Mouse (Mus musculus): ENCODE measurements around the gene Arhgef38. TPM values are rescaled to one million over a fixed set of nuclear protein-coding genes. Genes with fewer than 3 reads are reported as not detected.

The Arhgef38 gene
- total RNA-seq (2014; rRNA removed) = 2.0 TPM in 1 of 2 replicates, not detected in the other
- polyA plus RNA-seq (2015; fragmentation: Nextera tagmentation; extraction: Ambion mirVana) = 0.05 and 0.08 TPM in 2 replicates

DNA sequence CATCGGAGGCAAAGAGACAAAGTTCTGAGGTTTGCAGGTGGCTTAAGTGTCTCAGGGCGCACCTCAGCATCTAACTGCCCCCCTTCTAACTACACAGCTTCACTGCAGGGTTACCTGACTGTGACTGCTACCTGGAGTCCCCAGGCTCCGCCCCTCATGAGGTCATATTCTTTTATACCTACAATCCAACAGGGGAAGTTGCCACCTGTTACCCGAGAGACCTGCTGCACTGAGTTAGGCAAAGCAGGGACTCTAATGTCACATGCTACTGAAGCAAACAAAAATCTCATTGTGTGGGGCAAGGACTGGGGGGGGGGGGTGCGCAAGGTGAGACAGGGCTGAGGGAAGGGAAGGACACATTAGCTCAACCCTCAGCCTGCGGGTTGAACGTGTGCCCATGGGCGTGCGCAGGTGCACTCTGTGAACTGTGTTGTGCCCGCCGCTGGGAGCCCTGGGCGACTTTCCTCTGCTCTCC is at the start of gene Arhgef38:
Arhgef38 (minus strand) TSS at position 129 of the 475 bp plus-strand sequence.
- H3K9me3 ChIP-seq (ENCODE audit: low read length) = no peaks in the 10 kb centered on the region
- no peak for DNase-seq (ENCODE audit: low spot score)
- H3K36me3 ChIP-seq (ENCODE audit: insufficient read depth, low read length) = no peaks in the 10 kb centered on the region
- H3K4me3 ChIP-seq (ENCODE audit: low read length) = no peak within 1 kb of the TSS
- H3K4me1 ChIP-seq (ENCODE audit: insufficient read depth, low read length) = no peaks in the 10 kb centered on the region
- no peak within 1 kb of the TSS for H3K4me2 ChIP-seq (ENCODE audit: low read depth, low read length)
- H3K27ac ChIP-seq = no peak within 1 kb of the TSS
- 57% methylated on average over 11 of the region's 12 CpGs for WGBS
- 0 out of 2 replicates have a peak, but pooled peaks have one; percentile 38 for ATAC-seq
- no peak within 1 kb of the TSS for H3K9ac ChIP-seq (replicated peaks; ENCODE audit: low read length)
- no peaks in the 10 kb centered on the region for H3K27me3 ChIP-seq (ENCODE audit: insufficient read depth, low read length)
- no peak for TF ChIP-seq CTCF (IDR thresholded peaks at IDR 0.05; ENCODE audit: low read depth)

DNA sequence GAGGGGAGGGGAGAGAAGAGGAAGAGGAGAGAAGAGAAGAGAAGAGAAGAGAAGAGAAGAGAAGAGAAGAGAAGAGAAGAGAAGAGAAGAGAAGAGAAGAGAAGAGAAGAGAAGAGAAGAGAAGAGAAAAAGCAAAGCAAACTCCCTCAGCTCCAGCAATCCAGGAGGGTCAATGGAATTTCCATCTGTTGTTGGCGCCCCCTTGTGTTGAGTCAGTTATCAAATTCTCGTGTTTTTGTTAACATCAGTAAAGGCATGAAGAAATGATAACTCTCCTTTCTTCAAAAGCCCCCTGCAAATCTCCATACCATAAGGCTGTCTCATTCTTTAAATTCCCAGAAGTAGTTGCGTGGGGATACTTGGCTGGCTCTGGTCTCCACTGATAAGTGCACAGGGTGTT is 37.1 kb upstream of the Arhgef38 start:
- ATAC-seq (no peak), DNase-seq (ENCODE audit: low spot score) (peak; percentile 76)
- H3K27ac ChIP-seq = no peak overlapping the region
- H3K27me3 ChIP-seq (ENCODE audit: insufficient read depth, low read length) = no peaks in the 10 kb centered on the region
- no peaks in the 10 kb centered on the region for H3K9me3 ChIP-seq (ENCODE audit: low read length)
- no peaks in the 10 kb centered on the region for H3K36me3 ChIP-seq (ENCODE audit: insufficient read depth, low read length)
- 12% methylated on average over 3 of the region's 3 CpGs for whole genome bisulfite sequencing
- H3K4me3 ChIP-seq (ENCODE audit: low read length) = no peak overlapping the region
- H3K9ac ChIP-seq (replicated peaks; ENCODE audit: low read length) = no peak overlapping the region
- H3K4me2 ChIP-seq (ENCODE audit: low read depth, low read length) = no peak overlapping the region
- peak; percentile 58 for TF ChIP-seq CTCF (IDR thresholded peaks at IDR 0.05; ENCODE audit: low read depth)
- no peaks in the 10 kb centered on the region for H3K4me1 ChIP-seq (ENCODE audit: insufficient read depth, low read length)

GRCm38 (mm10) chr3:133258860-133259259 is 24.1 kb upstream of the Arhgef38 start:
- WGBS = 88% methylated on average over 2 of the region's 2 CpGs
- H3K36me3 ChIP-seq (ENCODE audit: insufficient read depth, low read length) = no peaks in the 10 kb centered on the region
- no peak overlapping the region for H3K4me2 ChIP-seq (ENCODE audit: low read depth, low read length)
- no peak overlapping the region for H3K4me3 ChIP-seq (ENCODE audit: low read length)
- H3K27ac ChIP-seq = no peak overlapping the region
- H3K9ac ChIP-seq (replicated peaks; ENCODE audit: low read length) = no peak overlapping the region
- ATAC-seq (peak; percentile 27; the same call in 1 of the 2 replicates), DNase-seq (ENCODE audit: low spot score) (no peak)
- H3K4me1 ChIP-seq (ENCODE audit: insufficient read depth, low read length) = no peaks in the 10 kb centered on the region
- H3K27me3 ChIP-seq (ENCODE audit: insufficient read depth, low read length) = no peaks in the 10 kb centered on the region
- H3K9me3 ChIP-seq (ENCODE audit: low read length) = no peaks in the 10 kb centered on the region
- no peak for TF ChIP-seq CTCF (IDR thresholded peaks at IDR 0.05; ENCODE audit: low read depth)

DNA sequence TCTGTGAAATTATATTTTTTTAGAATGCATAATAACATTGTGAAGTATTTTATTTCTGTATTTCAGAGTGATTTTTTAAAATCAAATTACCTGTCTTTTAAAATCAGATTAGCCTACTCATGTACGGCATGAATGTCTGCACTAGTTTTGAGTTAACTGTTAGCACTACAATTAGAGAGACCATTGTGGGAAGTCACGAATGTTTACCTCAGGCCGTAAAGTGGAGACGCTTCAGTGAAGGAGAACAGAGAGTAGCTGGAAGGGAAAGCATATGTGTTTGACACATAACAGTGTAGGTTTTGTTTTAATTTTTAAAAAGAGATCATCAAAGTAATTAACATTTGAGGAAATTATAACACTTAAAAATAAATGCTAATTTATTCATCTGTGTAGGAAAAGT is 21.1 kb upstream of the Arhgef38 start:
- no peaks in the 10 kb centered on the region for H3K9me3 ChIP-seq (ENCODE audit: low read length)
- DNase-seq (ENCODE audit: low spot score) (no peak), ATAC-seq (no peak)
- H3K27me3 ChIP-seq (ENCODE audit: insufficient read depth, low read length) = no peaks in the 10 kb centered on the region
- no peaks in the 10 kb centered on the region for H3K36me3 ChIP-seq (ENCODE audit: insufficient read depth, low read length)
- no peaks in the 10 kb centered on the region for H3K4me1 ChIP-seq (ENCODE audit: insufficient read depth, low read length)
- no peak overlapping the region for H3K9ac ChIP-seq (replicated peaks; ENCODE audit: low read length)
- no peak overlapping the region for H3K4me3 ChIP-seq (ENCODE audit: low read length)
- no peak overlapping the region for H3K4me2 ChIP-seq (ENCODE audit: low read depth, low read length)
- 69% methylated on average over 4 of the region's 4 CpGs for WGBS
- TF ChIP-seq CTCF (IDR thresholded peaks at IDR 0.05; ENCODE audit: low read depth) = no peak
- no peak overlapping the region for H3K27ac ChIP-seq

DNA sequence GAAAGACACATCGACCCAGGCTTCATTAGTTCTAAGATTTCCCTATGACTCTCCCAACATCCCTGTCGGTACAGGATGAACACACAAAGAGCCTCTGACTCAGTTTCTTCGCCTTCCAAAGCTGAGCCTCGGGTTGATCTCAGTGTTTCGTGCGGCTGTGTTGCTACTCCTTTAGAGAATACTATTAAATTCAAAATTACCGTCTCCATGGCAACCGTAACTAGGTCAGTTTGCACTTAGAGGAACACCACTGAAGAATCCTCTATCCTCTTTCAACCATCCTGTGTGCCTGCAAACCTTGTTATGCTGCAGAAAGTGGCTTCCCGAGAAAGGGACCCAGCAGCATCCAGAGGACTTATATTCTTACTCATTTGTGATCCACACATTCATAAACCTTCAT is 9.3 kb upstream of the Arhgef38 start:
- Histone ChIP-seq H3K36me3 (ENCODE audit: insufficient read depth, low read length) (no peaks in the 10 kb centered on the region), H3K4me3 (ENCODE audit: low read length) (no peak overlapping the region), H3K27me3 (ENCODE audit: insufficient read depth, low read length) (no peaks in the 10 kb centered on the region), H3K4me1 (ENCODE audit: insufficient read depth, low read length) (no peaks in the 10 kb centered on the region), H3K27ac (peak overlapping the region; percentile 69), H3K9ac (replicated peaks; ENCODE audit: low read length) (no peak overlapping the region), H3K9me3 (ENCODE audit: low read length) (no peaks in the 10 kb centered on the region), H3K4me2 (ENCODE audit: low read depth, low read length) (no peak overlapping the region)
- WGBS = 48% methylated on average over 9 of the region's 9 CpGs
- DNase-seq (ENCODE audit: low spot score) (peak; percentile 84), ATAC-seq (peak; percentile 87)
- TF ChIP-seq CTCF (IDR thresholded peaks at IDR 0.05; ENCODE audit: low read depth) = no peak

DNA sequence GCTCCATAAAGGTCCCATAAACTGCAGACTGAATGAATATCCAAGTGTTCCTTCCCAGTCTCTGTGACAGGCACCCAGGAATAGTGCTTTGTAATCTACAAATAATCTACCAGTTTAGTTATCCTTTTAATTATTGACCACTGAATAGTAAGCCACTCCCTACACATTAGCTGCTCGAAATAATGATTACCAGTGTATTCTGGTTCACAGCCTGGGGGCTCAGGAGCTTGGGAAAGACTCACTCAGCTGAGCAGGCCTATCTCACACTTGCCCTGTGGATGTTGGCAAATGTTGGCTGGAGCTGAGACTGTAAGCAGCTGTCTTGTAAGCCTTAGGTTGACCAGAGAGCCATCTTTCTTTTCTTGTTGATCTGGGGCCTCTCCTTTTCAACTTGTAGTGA is 7.2 kb upstream of the Arhgef38 start:
- Histone ChIP-seq H3K36me3 (ENCODE audit: insufficient read depth, low read length) (no peaks in the 10 kb centered on the region), H3K9me3 (ENCODE audit: low read length) (no peaks in the 10 kb centered on the region), H3K27me3 (ENCODE audit: insufficient read depth, low read length) (no peaks in the 10 kb centered on the region), H3K27ac (no peak overlapping the region), H3K4me1 (ENCODE audit: insufficient read depth, low read length) (no peaks in the 10 kb centered on the region), H3K9ac (replicated peaks; ENCODE audit: low read length) (no peak overlapping the region), H3K4me2 (ENCODE audit: low read depth, low read length) (no peak overlapping the region), H3K4me3 (ENCODE audit: low read length) (no peak overlapping the region)
- no peak for DNase-seq (ENCODE audit: low spot score)
- ATAC-seq = no peak
- 62% methylated on average over 1 of the region's 1 CpGs for WGBS
- TF ChIP-seq CTCF (IDR thresholded peaks at IDR 0.05; ENCODE audit: low read depth) = no peak

- TF ChIP-seq CTCF (IDR thresholded peaks at IDR 0.05; ENCODE audit: low read depth) = no peak
- no peaks in the 10 kb centered on the region for H3K4me1 ChIP-seq (ENCODE audit: insufficient read depth, low read length)
- DNase-seq (ENCODE audit: low spot score) = no peak
- no peaks in the 10 kb centered on the region for H3K36me3 ChIP-seq (ENCODE audit: insufficient read depth, low read length)
- 68% methylated on average over 9 of the region's 9 CpGs for WGBS
- no peak overlapping the region for H3K9ac ChIP-seq (replicated peaks; ENCODE audit: low read length)
- H3K4me3 ChIP-seq (ENCODE audit: low read length) = no peak overlapping the region
- H3K27me3 ChIP-seq (ENCODE audit: insufficient read depth, low read length) = no peaks in the 10 kb centered on the region
- no peak overlapping the region for H3K4me2 ChIP-seq (ENCODE audit: low read depth, low read length)
- H3K27ac ChIP-seq = no peak overlapping the region
- H3K9me3 ChIP-seq (ENCODE audit: low read length) = no peaks in the 10 kb centered on the region
- no peak for ATAC-seq
These were observed 756 bp downstream of the Arhgef38 start for GRCm38 (mm10) chr3:133233993-133234392.

All from hindbrain, postnatal 0 days (tissue).